Mouse (Mus musculus) erythroblast, adult 5-6 weeks (primary cell): ENCODE measurements around the gene A530016L24Rik. TPM values are rescaled to one million over a fixed set of nuclear protein-coding genes. Genes with fewer than 3 reads are reported as not detected.

Experiments
- ATAC-seq: replicated peaks from 2 replicates; pipeline ENCODE4 v1.8.0; 2016; ENCODE audit warnings: moderate number of reproducible peaks, mild to moderate bottlenecking, moderate TSS enrichment, inconsistent platforms; ENCODE audit not compliant: poor library complexity, low FRiP score, severe bottlenecking
- total RNA-seq, 2 experiments: library from RNA; stranded (forward) in 1 of 2; stranded (reverse) in 1 of 2; fragments of 150-400 nt in 1 of 2; fragments of 200-764, 138-1000 nt in 1 of 2; gene quantifications; 2 replicates each; pipeline versions ENCODE4 v1.2.3 to v1.2.4; 2015 to 2017; ENCODE audit warnings: low replicate concordance in 2 of 2

The A530016L24Rik gene
- not detected in 2 replicates for total RNA-seq (2015; ENCODE audit: low replicate concordance)
- not detected in 2 replicates for total RNA-seq (2017; ENCODE audit: low replicate concordance)

DNA sequence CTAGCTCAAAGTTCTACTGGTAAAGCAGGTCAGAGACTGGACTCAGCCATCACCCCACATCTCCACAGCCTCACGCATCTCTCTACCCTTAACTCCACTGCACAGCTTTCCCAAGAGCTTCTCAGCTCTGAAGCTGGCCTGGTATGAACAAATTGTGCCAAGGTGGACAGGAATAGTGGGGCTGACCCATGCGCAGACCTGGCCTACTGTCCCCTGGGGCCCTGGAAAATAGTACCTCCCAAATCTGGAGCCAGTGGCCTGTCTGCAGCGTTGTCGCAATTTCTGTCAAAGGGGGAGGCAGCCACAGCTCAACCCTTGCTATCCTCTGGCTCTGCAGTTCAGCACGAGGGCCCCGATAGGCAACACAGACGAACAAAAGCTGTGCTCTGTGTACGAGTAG is at the start of gene A530016L24Rik:
Gene A530016L24Rik (plus strand): TSS at position 315 of the 400 bp plus-strand sequence.
- no peak for ATAC-seq

- no peak for ATAC-seq
Observed at GRCm38 (mm10) chr12:112439993-112440392, 49.3 kb upstream of the A530016L24Rik start.

- no peak for ATAC-seq
Observed at GRCm38 (mm10) chr12:112449144-112449827, 40.0 kb upstream of the A530016L24Rik start.

- no peak for ATAC-seq
Observed at GRCm38 (mm10) chr12:112449828-112450180, 39.4 kb upstream of the A530016L24Rik start.

DNA sequence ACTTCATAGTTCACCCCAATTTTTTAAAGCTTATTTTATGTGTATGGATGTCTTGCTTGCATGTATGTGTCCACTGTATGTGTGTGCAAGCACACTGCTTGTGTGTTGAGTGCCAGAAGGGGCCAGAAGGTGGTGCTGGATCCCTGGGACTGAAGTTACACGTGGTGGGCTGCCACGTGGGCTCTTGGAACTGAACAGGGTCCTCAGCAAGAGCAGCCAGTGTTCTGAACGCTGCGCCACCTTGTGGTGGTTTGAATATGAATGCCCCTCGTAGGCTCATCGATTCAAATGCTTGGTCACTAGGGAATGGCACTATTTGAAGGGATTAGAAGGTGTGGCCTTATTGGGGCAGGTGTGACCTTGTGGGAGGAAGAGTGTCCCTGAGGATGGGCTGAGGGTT is 38.4 kb upstream of the A530016L24Rik start:
- ATAC-seq = no peak

DNA sequence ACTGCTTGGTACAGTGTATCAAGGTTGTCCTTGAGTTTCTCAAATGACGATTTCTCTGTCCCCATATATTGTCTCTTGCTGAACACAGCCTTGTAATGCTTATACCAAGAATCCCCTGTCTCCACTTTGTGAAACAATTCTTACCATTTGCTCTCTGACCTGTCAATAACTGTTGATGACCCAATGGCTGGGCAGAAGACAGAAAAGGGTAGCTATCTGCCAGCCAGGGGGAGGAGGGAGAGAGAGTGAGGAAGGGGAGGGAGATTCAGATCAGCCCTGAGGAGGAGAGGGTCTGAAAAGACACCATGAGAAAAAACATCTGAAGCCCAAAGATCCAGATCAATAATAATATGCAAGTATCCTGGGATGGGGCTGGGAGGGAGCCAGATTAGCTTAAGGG is 37.9 kb upstream of the A530016L24Rik start:
- ATAC-seq = no peak

- ATAC-seq = no peak
Observed at GRCm38 (mm10) chr12:112451826-112452225, 37.4 kb upstream of the A530016L24Rik start.

GRCm38 (mm10) chr12:112456144-112456713 is 33.0 kb upstream of the A530016L24Rik start:
- no peak for ATAC-seq

GRCm38 (mm10) chr12:112457839-112458238 is 31.4 kb upstream of the A530016L24Rik start:
- no peak for ATAC-seq

DNA sequence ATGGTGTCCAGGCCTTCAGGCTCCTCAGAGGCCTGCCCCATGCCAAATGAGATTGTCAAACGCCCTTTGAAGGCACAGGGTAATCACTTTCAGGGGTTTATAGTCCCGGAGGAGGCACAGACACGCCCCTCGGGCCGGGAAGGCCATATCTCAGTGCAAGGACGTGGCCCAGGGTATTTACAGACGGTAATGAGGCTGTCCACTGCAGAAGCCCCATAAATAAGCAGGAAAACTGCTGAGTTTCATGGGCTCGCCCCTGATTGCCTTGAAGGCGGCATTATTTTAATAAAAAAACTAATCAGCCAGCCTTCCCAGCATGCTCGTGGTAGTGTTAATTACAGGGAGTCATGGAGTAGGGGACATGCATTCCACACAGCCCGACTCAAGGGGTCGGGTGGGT is 26.8 kb upstream of the A530016L24Rik start:
- no peak for ATAC-seq

DNA sequence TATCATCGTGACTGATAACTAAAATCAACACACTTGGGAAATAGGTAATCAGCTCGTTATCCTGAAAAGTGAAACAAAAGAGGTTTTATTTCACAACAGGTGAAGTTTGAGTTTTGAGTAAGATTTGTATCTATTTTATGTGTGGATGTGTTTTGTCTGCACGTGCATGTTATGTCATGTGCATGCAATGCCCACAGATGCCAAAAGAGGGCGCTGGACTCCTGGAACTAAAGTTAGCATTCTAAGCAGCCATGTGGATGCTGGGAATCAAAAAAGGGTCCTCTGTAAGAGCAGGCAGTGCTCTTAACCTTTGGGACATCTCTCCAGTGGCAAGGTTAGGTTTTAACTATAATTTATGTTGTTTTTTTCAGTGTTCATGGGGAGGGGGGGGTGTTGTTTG is 26.0 kb upstream of the A530016L24Rik start:
- no peak for ATAC-seq

DNA sequence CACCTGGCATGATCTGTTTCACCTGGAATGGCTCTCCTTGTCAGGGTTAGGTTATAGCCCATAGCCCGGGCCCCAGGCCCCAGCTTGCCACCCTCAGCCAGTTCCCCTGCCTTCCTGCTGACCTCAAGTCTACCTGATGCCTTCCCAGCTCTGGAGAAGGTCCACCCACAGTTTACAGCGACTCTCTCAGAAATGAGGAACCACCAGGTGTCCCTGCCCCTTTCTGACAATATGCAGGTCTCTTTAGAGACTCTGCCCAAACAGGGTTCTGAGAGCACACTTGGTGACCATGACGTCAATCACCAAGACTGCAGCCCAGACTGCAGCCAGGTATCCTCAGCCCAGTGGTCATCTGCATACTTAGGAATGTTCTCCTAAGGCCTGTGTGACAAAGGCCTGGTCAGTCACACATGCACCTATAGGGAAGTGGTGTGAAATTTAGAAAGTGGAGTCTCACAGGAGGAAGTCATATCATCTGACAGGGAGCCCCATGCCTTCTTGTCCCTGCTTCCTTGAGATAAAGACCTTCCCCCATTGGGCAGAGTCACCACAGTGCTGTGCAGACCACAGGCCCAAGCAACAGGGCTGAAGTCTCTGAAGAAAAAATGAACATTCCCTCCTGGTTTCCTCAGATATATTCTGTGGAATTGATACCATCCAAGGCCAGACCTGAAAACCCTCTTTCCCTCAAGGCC is 25.4 kb upstream of the A530016L24Rik start:
- ATAC-seq = no peak

DNA sequence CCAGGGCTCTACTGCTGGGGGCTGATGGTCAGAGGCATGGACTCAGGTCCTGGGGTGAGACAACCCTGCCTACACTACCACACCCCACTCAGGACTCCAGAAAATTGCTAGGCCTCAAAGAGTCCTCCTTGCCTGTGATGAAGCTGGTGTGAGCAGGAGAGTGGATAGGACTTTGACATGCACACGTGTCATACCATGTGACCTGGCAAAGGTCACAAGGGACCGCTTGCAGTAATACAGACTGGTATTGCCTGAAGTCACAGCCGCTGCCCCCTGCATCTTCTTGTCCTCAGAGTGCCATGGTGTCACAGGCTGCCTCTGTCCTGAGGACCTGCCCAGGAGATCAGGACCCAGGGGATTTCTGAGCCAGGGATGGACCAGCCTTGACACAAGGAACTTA is 24.7 kb upstream of the A530016L24Rik start:
- no peak for ATAC-seq

- ATAC-seq = no peak
Observed at GRCm38 (mm10) chr12:112465928-112466327, 23.3 kb upstream of the A530016L24Rik start.

DNA sequence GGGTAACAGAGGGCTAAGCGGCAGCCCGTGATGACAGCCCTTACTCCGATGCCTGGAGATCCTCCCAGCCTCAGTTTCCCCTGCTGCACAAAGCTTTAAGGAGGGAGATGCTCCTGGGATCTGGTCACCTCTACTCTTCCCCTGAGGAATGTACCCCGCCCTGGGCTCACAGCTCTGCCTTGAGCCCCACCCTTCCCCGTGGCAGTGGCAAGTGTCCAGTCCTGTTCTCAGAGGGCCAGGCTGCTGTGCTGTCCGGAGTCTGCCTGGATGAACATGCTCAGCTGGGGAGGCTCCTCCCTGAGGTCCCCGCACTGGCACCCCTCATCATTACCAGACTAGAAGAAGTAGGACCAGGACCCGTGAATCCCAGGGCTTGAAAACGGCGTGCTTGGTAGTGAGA is 21.9 kb upstream of the A530016L24Rik start:
- no peak for ATAC-seq

DNA sequence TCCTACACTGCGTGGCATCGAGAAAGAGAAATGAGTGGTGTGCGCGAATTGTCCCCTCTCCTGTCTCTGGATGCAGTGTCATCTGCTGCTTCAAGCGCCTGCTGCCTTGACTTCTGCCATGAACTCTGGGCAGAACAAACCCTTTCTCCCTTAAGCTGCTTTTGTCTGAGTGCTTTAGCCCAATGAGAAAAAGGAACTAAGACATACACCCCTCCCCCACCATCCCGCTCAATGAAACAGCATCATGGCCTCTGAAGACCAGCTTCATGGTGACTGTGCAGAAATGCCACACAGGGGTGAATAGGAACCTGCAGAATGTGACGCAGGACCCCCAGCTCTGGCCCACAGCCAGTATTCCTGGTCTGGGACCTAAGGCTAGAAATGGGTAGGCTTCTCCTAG is 19.9 kb upstream of the A530016L24Rik start:
- no peak for ATAC-seq

DNA sequence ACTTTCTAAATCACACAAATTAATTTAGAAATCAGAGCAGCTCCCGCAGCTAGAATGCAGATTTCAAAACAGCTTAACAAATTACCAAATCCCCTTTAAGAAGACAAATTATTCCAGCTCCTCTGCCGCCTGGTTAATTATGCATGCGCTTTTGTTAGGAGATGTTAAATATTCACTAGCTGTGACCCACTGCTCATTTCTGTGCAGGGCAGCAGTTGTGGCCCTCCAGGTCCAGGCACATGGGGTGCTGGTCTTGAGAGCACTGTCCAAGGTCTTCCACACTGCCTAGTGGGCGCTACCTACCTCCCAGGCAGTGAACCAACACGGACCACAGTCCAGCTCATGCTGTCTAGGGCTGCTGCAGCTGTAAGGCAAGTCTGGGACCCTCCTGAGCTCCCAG is 19.0 kb upstream of the A530016L24Rik start:
- no peak for ATAC-seq

DNA sequence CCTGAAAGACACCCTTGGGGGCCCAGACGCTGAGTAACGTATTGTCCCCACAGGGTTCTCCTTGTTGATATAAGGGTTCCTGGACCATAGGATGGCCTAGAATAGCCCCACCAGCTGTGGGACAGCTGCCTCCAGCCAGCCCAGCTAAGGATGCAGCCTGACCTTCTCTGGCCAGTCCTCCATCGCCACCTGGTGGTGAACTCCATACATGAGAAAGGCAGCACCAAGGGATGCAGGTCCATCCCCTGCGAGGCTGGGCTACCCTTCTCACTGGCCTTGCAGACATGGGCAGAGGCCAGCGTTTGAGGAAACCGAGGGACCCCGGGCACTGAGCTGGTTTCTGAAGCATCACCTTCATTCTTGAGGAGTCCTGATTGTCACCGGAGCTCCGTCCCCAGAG is 15.5 kb upstream of the A530016L24Rik start:
- ATAC-seq = peak; percentile 61; the same call in 1 of the 2 replicates

- no peak for ATAC-seq
Observed at GRCm38 (mm10) chr12:112489535-112489934, 287 bp downstream of the A530016L24Rik start.

GRCm38 (mm10) chr12:112490444-112490939 is 1.2 kb downstream of the A530016L24Rik start:
- ATAC-seq = no peak

GRCm38 (mm10) chr12:112496136-112496535 is 6.9 kb downstream of the A530016L24Rik start:
- ATAC-seq = no peak
